Mouse (Mus musculus): ENCODE results near the gene Immp2l.

GRCm38 (mm10) chr12:41647675-41648074 is 623.8 kb downstream of the Immp2l start:
- TF ChIP-seq POLR2A (IDR thresholded peaks at IDR 0.05; ENCODE audit: extremely low read depth, insufficient read depth, low read length), result no peak
- TF ChIP-seq CTCF (IDR thresholded peaks at IDR 0.05; ENCODE audit: low read depth, low read length), result no peak

All from liver, adult 2 months (tissue).